Mouse (Mus musculus) cerebellum, adult 9-10 months (tissue): ENCODE data around the gene Mecr.

Source experiments
- DNase-seq: peaks from one replicate; pipeline ENCODE4 v3.0.0; 2022

The Mecr gene

GRCm38 (mm10) chr4:131836891-131837491 lies 6.3 kb upstream of the Mecr start:
- DNase-seq = peak; percentile 56

GRCm38 (mm10) chr4:131837872-131838524 lies 5.3 kb upstream of the Mecr start, which contains the start of gene Ptpru:
Ptpru (minus strand) TSS chr4:131838288.
- DNase-seq = peak; percentile 91

GRCm38 (mm10) chr4:131845991-131846778 lies 2.9 kb downstream of the Mecr start:
- DNase-seq = no peak

- DNase-seq = no peak
Observed at GRCm38 (mm10) chr4:131848082-131848481, 4.8 kb downstream of the Mecr start.

- DNase-seq = no peak
Observed at GRCm38 (mm10) chr4:131849986-131850638, 6.8 kb downstream of the Mecr start.

- DNase-seq = no peak
Observed at GRCm38 (mm10) chr4:131854950-131855349, 11.7 kb downstream of the Mecr start.

- peak; percentile 80 for DNase-seq
Observed at GRCm38 (mm10) chr4:131860492-131861340, 17.4 kb downstream of the Mecr start.

GRCm38 (mm10) chr4:131861341-131861739 lies 18.1 kb downstream of the Mecr start:
- no peak for DNase-seq

GRCm38 (mm10) chr4:131872672-131873292 lies 29.5 kb downstream of the Mecr start:
- DNase-seq = peak; percentile 42

GRCm38 (mm10) chr4:131873293-131874168 lies 30.3 kb downstream of the Mecr start, which contains the start of gene Srsf4:
Srsf4 (plus strand) TSS chr4:131873617.
- DNase-seq = peak; percentile 91

- DNase-seq = no peak
Observed at GRCm38 (mm10) chr4:131874169-131874536, 30.9 kb downstream of the Mecr start.

GRCm38 (mm10) chr4:131874567-131874966 lies 31.3 kb downstream of the Mecr start:
- no peak for DNase-seq

GRCm38 (mm10) chr4:131875242-131875641 lies 32.0 kb downstream of the Mecr start:
- DNase-seq = no peak

GRCm38 (mm10) chr4:131876836-131877235 lies 33.6 kb downstream of the Mecr start:
- no peak for DNase-seq

GRCm38 (mm10) chr4:131879692-131880091 lies 36.4 kb downstream of the Mecr start:
- DNase-seq = no peak

- DNase-seq = no peak
Observed at GRCm38 (mm10) chr4:131881306-131881705, 38.0 kb downstream of the Mecr start.

- DNase-seq = no peak
Observed at GRCm38 (mm10) chr4:131883571-131883970, 40.3 kb downstream of the Mecr start.

GRCm38 (mm10) chr4:131885376-131885775 lies 42.1 kb downstream of the Mecr start:
- DNase-seq = no peak

- no peak for DNase-seq
Observed at GRCm38 (mm10) chr4:131888564-131888963, 45.3 kb downstream of the Mecr start.

GRCm38 (mm10) chr4:131890692-131891091 lies 47.4 kb downstream of the Mecr start:
- no peak for DNase-seq

- DNase-seq = no peak
Observed at GRCm38 (mm10) chr4:131897109-131897508, 53.8 kb downstream of the Mecr start.
